Mouse (Mus musculus) stomach, embryonic 15.5 days (tissue): Measurements from ENCODE around the gene Slc26a8. TPM values are rescaled to one million over a fixed set of nuclear protein-coding genes. Genes with fewer than 3 reads are reported as not detected.

Experiments used
- polyA plus RNA-seq: library from polyadenylated mRNA; unstranded; fragments of >200 nt; fragmentation: Nextera tagmentation; extraction: Ambion mirVana; gene quantifications from 2 replicates; pipeline ENCODE4 v1.2.1, GENCODE M21; 2015

Gene Slc26a8
- polyA plus RNA-seq, 1 experiment from 2014 or later, result 0.49 TPM

Other genes starting within 250 kb of the Slc26a8 start
- 24.1 and 24.6 TPM in 2 replicates for gene Fkbp5, start 172.7 kb downstream of the Slc26a8 start, polyA plus RNA-seq
- gene Armc12, start 159.4 kb downstream of the Slc26a8 start, polyA plus RNA-seq, result not detected in 2 replicates
- not detected in 2 replicates for gene Clpsl2, start 140.8 kb downstream of the Slc26a8 start, polyA plus RNA-seq
- gene Clps, start 129.5 kb downstream of the Slc26a8 start, polyA plus RNA-seq, result 3,221 and 3,572 TPM in 2 replicates
- gene Lhfpl5, start 114.6 kb downstream of the Slc26a8 start, polyA plus RNA-seq, result 0.85 and 1.0 TPM in 2 replicates
- 75.1 and 79.2 TPM in 2 replicates for gene Srpk1, start 67.5 kb downstream of the Slc26a8 start, polyA plus RNA-seq
- 40.7 and 44.9 TPM in 2 replicates for gene Mapk14, start 1.1 kb upstream of the Slc26a8 start, polyA plus RNA-seq
- 3.4 TPM in 2 replicates for gene AC170998.1, start 35.9 kb upstream of the Slc26a8 start, polyA plus RNA-seq
- 95.5 and 115 TPM in 2 replicates for gene Mapk13, start 79.1 kb upstream of the Slc26a8 start, polyA plus RNA-seq
- 14.5 and 15.1 TPM in 2 replicates for gene Brpf3, start 110.9 kb upstream of the Slc26a8 start, polyA plus RNA-seq
- gene Pnpla1, start 168.2 kb upstream of the Slc26a8 start, polyA plus RNA-seq, result 0.32 and 0.50 TPM in 2 replicates
- gene 4930539E08Rik, start 225.1 kb upstream of the Slc26a8 start, polyA plus RNA-seq, result 0.71 and 0.81 TPM in 2 replicates